Mouse (Mus musculus): Measurements from ENCODE around the gene Olfr495.

Gene Olfr495

DNA sequence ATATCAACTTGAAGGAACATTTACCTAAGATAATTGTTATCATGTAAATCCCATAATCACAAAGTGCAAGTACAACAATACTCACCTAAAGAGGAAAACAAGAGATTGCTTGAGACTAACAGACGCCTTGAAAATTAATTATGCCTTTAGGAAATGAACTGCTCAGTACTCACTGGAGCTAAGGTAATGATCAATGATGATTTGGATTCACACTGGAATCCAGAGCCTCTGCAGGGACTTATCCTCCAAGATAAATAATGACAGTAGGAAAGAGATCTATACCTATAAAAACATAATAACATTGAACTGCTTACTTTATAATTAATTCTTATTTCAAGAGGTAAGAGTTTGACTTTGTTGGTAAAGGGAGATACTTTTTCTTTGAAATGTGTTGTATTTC lies at the start of gene Olfr495:
Gene Olfr495, plus strand, starts transcription at position 301 of the 400 bp plus-strand sequence.
- DNase-seq (ENCODE audit: low read depth, low spot score): no peak

DNA sequence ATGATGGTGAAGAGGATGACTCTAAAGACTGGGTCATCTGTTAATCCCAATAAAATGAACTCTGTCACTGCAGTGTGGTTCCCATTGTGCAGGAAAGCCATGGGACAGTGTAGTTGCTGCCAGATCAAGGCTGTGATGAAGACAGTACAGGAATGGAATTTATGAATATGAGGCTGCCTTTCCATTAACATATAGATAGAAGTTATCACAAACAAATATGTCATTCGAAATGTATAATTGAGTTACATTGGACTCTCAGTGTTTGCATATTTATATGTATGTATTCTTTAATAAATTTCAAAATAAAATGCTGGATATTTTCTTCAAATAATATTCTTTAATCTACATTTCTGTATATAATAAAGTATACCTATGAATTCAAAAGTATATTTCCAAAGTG lies 46.1 kb upstream of the Olfr495 start, which contains the start of gene Olfr493:
Gene Olfr493, minus strand, starts transcription at position 101 of the 400 bp plus-strand sequence.
- DNase-seq (ENCODE audit: low read depth, low spot score): no peak

DNA sequence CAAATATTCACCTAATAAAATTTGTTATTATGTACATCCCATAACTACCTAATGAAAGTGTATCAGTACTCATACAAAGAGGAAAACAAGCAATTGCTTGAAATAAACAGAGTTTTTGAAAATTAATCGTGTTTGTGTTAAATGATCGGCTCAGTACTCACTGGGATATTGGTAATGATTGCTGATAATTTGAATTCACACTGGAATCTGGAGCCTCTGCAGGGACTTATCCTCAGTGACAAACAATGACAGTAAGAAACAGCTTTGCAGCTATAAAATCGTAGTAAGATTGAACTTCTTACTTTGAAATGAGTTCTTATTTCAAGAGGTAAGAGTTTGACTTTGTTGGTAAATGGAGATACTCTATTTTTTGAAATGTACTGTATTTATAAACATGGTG lies 27.9 kb upstream of the Olfr495 start, which contains the start of gene Olfr494:
Gene Olfr494, plus strand, starts transcription at position 301 of the 400 bp plus-strand sequence.
- no peak for DNase-seq (ENCODE audit: low read depth, low spot score)

DNA sequence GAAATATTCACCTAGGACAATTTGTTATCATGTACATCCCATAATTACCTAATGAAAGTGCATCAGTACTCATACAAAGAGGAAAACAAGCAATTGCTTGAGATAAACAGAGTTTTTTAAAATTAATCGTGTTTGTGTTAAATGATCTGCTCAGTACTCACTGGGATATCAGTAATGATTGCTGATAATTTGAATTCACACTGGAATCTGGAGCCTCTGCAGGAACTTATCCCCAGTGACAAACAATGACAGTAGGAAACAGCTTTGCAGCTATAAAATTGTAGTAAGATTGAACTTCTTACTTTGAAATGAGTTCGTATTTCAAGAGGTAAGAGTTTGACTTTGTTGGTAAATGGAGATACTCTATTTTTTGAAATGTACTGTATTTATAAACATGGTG lies 27.2 kb downstream of the Olfr495 start, which contains the start of gene Olfr497:
Gene Olfr497, plus strand, starts transcription at position 301 of the 400 bp plus-strand sequence.
- DNase-seq (ENCODE audit: low read depth, low spot score): no peak
